Mouse (Mus musculus) megakaryocyte, embryonic 14.5 days (primary cell): ENCODE results near the gene Ptpa. TPM values are rescaled to one million over a fixed set of nuclear protein-coding genes. Genes with fewer than 3 reads are reported as not detected.

Source experiments
- H3K27me3 ChIP-seq: replicated peaks from 2 replicates; pipeline ENCODE3; 2012; ENCODE audit warnings: inconsistent platforms
- H3K36me3 ChIP-seq: replicated peaks from 2 replicates; pipeline ENCODE3; 2012; ENCODE audit warnings: low read length, inconsistent platforms, mixed read lengths
- H3K4me1 ChIP-seq: 2 replicates; pipeline ENCODE4 v1.6.1; 2012; ENCODE audit warnings: inconsistent platforms
- H3K4me3 ChIP-seq: replicated peaks from 2 replicates; pipeline ENCODE3; 2012; ENCODE audit warnings: moderate library complexity, mild to moderate bottlenecking, inconsistent platforms
- H3K9me3 ChIP-seq: 2 replicates; pipeline ENCODE4 v1.6.1; 2012; ENCODE audit warnings: inconsistent platforms
- FLI1 ChIP-seq: IDR thresholded peaks from 2 replicates; pipeline ENCODE4 v1.6.1; 2012; ENCODE audit warnings: low read length, inconsistent platforms, mixed read lengths
- GATA1 ChIP-seq: IDR thresholded peaks from 3 replicates; pipeline ENCODE4 v1.6.1; 2012; ENCODE audit warnings: mixed read lengths, low read length, inconsistent platforms, borderline replicate concordance
- polyA plus RNA-seq: library from polyadenylated mRNA; stranded (reverse); fragments of >175 nt; gene quantifications from 2 replicates; pipeline ENCODE4 v1.2.3, GENCODE M21; 2012; ENCODE audit warnings: low replicate concordance; ENCODE audit not compliant: insufficient read depth

The Ptpa gene
- polyA plus RNA-seq, 1 experiment = 551 TPM

DNA sequence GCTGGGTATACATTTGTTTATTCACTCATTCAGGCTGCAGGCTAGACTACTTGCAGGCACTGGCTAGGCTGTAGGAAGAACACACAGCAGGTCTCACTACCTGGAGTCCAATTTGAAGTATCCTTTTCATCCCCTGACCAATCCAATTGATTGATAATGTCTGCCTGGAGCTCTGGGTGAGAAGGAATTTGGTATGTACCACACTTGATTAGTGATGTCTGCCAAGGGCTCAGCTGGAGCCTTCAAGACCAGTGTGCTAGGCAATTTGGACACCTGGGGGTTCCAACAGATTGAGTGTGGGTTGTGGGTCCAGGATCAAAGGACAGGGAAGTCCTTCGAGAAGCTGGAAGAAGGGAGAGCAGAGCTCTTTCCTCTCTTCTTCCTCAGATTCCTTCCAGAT is 62.7 kb downstream of the Ptpa start:
- Histone ChIP-seq H3K27me3 (peaks cover 92% of the 10 kb centered on the region), H3K9me3 (no peaks in the 10 kb centered on the region), H3K4me1 (peaks cover 11% of the 10 kb centered on the region), H3K4me3 (no peak overlapping the region), H3K36me3 (no peaks in the 10 kb centered on the region)
- no peak for TF ChIP-seq GATA1
- TF ChIP-seq FLI1 = no peak

DNA sequence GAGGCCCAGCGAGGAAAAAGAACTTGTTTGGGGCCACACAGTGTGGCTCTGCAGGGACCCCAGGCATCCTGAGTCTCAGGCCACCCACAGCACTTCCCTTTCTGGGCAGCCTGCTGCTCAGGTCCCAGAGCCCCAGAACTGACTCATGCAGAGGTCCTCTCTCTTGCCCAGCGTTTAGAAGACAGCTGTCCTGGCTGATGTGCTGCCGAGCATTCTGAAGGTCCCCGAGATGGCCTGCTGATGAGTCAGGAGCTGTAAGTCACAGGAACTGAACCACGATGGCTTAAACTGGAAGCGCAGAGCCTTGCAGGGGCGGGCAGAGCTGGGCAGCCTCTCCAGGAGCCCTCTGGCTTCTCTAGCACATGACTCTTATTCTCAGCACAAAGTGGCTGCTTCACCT is 71.8 kb downstream of the Ptpa start:
- peaks cover 83% of the 10 kb centered on the region for H3K27me3 ChIP-seq
- TF ChIP-seq FLI1 (no peak), GATA1 (no peak)
- H3K4me3 ChIP-seq = no peak overlapping the region
- no peaks in the 10 kb centered on the region for H3K36me3 ChIP-seq
- peaks cover 19% of the 10 kb centered on the region for H3K4me1 ChIP-seq
- H3K9me3 ChIP-seq = no peaks in the 10 kb centered on the region

DNA sequence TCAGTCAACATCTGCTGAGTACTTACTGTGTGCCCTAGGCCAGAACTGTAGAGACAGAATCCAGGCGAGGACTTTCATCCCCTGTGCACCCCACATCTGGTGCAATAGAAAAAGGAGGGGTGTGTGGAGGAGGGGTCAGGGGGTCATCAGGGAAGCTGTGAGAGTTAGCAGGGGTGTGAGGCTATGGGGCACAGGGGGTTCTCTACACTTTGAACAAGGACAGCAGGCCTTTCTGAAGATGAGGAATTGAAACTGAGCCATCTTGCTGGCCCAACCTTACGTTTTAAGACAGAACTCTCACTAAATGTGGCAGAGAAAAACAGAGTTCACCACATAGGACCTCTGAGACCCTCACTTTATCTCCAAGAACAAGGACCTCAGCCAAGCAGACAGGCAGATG is 74.5 kb downstream of the Ptpa start:
- Histone ChIP-seq H3K4me1 (peaks cover 19% of the 10 kb centered on the region), H3K36me3 (no peaks in the 10 kb centered on the region), H3K4me3 (no peak overlapping the region), H3K9me3 (no peaks in the 10 kb centered on the region), H3K27me3 (peaks cover 67% of the 10 kb centered on the region)
- TF ChIP-seq GATA1 (no peak), FLI1 (no peak)

DNA sequence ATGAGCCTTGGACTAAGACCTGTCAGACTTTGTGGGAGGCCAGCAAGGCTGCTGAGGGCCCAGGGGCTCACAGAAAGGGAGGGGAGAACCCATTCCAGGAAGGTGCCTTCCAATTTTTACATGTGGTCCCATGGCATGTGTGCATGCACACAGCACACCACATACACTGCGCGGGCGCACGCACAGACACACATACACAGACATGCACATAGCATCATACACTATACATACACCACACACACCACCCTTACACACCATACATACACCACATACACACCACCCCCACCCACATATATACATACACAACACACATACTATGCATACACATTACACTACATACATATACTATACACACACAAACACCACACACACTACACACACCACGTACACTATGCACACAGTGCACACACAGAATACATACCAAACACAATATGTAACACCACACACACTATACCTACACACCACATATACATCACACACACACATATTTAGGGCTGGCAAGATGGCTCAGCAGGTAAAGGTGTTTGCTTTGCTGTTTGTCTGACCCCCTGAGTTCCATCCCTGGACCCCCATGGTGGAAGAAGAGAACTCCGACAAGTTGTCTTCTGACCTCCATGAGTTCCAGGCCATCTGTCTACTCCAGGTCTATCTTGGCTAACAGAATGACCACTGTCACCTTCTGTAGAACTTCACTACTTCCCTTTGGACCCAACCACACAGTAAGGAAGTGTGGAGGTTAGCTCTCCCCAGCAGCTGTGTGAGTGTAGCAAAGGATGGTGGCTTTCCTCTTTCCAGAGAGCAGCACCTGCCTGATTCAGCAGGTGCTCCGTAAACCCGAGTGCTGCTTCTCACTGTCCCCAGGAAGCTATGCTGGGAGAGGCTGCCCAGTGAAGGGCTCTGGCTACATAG is 79.4 kb downstream of the Ptpa start:
- TF ChIP-seq GATA1 = no peak
- TF ChIP-seq FLI1 = no peak
- Histone ChIP-seq H3K36me3 (no peaks in the 10 kb centered on the region), H3K9me3 (peaks cover 15% of the 10 kb centered on the region), H3K27me3 (peaks cover 72% of the 10 kb centered on the region), H3K4me3 (no peak overlapping the region), H3K4me1 (peaks cover 6% of the 10 kb centered on the region)

DNA sequence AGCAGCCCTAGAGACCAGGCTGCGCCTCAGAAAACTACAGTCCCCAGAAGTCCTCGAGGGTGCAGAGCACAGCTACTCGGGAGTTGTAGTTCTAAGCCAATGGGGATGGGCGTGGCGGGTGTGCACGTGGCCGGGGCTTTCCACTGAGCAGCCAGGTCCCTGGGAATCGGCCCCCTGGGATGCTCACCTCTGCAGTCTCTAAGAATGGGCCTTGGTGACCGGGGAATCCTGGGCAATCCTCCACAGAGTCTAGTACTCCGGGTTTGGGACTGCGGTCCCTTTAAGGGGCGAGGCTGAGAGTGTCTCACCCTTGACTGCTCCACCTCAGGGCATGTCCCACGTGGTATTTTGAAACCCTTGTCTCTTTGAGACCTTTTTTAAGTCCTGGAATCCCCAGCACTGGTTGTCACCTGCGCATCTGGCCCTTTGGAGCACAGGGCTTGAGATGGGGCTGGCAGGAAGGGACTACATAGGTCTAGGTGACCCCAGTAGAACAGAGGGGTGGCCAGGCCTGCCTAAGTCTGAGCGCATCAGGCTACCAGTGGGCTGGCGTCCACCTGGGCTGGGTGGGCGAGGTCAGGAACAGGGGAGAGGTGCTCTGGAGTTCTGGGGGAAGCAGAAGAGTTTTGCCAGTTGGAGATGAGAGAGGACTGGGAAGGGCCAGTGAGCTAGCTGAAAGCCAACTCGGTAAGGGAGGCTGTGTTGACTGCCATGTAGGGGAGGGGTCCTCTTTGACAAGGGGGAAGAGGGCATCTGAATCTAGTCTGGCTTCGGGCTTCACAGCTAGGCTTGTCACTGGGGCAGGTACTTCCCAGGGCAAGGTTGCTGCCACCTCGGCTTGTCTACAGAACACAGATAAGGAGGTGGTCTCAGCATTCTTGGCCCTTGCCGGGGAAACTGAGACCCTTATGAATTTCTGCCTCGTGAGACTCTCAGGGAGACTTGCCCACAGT is 80.3 kb downstream of the Ptpa start:
- TF ChIP-seq GATA1 = no peak
- TF ChIP-seq FLI1 = no peak
- Histone ChIP-seq H3K27me3 (peaks cover 71% of the 10 kb centered on the region), H3K4me3 (no peak overlapping the region), H3K9me3 (peaks cover 15% of the 10 kb centered on the region), H3K36me3 (no peaks in the 10 kb centered on the region), H3K4me1 (peaks cover 6% of the 10 kb centered on the region)

Other genes starting within 250 kb of the Ptpa start
- gene Endog, start 244.5 kb upstream of the Ptpa start, polyA plus RNA-seq = 16.4 and 28.0 TPM in 2 replicates
- 19.0 and 20.8 TPM in 2 replicates for gene Spout1, start 237.6 kb upstream of the Ptpa start, polyA plus RNA-seq
- gene Kyat1, start 210.2 kb upstream of the Ptpa start, polyA plus RNA-seq = 7.7 TPM in 1 of 2 replicates, not detected in the other
- gene Lrrc8a, start 178.3 kb upstream of the Ptpa start, polyA plus RNA-seq = 2.7 and 5.1 TPM in 2 replicates
- gene Gm28035, start 175.5 kb upstream of the Ptpa start, polyA plus RNA-seq = 3.3 and 6.4 TPM in 2 replicates
- 6.7 and 11.3 TPM in 2 replicates for gene Phyhd1, start 149.8 kb upstream of the Ptpa start, polyA plus RNA-seq
- gene Gm28038, start 135.0 kb upstream of the Ptpa start, polyA plus RNA-seq = not detected in 2 replicates
- 1.9 and 7.1 TPM in 2 replicates for gene Dolk, start 129.7 kb upstream of the Ptpa start, polyA plus RNA-seq
- gene Nup188, start 129.6 kb upstream of the Ptpa start, polyA plus RNA-seq = 72.2 and 120 TPM in 2 replicates
- gene Sh3glb2, start 56.7 kb upstream of the Ptpa start, polyA plus RNA-seq = 45.5 and 81.3 TPM in 2 replicates
- 7.8 and 15.0 TPM in 2 replicates for gene Miga2, start 51.8 kb upstream of the Ptpa start, polyA plus RNA-seq
- 24.4 and 42.0 TPM in 2 replicates for gene Dolpp1, start 23.8 kb upstream of the Ptpa start, polyA plus RNA-seq
- gene Crat, start 226 bp upstream of the Ptpa start, polyA plus RNA-seq = 55.0 and 64.0 TPM in 2 replicates
- 2.7 and 5.0 TPM in 2 replicates for gene Ier5l, start 58.2 kb downstream of the Ptpa start, polyA plus RNA-seq
- gene Cstad, start 179.0 kb downstream of the Ptpa start, polyA plus RNA-seq = not detected in 2 replicates